Mouse (Mus musculus): ENCODE measurements at regions not wholly inside any gene's neighbourhood (a gene's known extent, or its start where the extent isn't known, plus 50 kb on each side); places are given as distances from the start of the nearest gene placed in this dataset.

GRCm38 (mm10) chr2:170219611-170220401 lies 71.9 kb upstream of the Zfp217 start:
- Histone ChIP-seq H3K36me3 (ENCODE audit: control insufficient read depth, insufficient read depth, low read length) (no peaks in the 10 kb centered on the region), H3K4me1 (replicated peaks; ENCODE audit: control insufficient read depth, insufficient read depth) (0 out of 2 replicates have a peak, but pooled peaks cover 2% of the 10 kb centered on the region), H3K27ac (replicated peaks) (peak overlapping the region; percentile 56; the same call in 1 of the 2 replicates), H3K27me3 (ENCODE audit: control insufficient read depth, insufficient read depth, low read length) (no peaks in the 10 kb centered on the region), H3K9ac (ENCODE audit: low read length) (peak overlapping the region; percentile 48; the same call in 1 of the 2 replicates), H3K9me3 (ENCODE audit: control insufficient read depth, low read length) (no peaks in the 10 kb centered on the region), H3K4me3 (ENCODE audit: low read depth, low read length) (peak overlapping the region; percentile 34), H3K4me2 (replicated peaks; ENCODE audit: low read depth) (peak overlapping the region; percentile 56)
- DNase-seq (ENCODE audit: low spot score) = no peak
- ATAC-seq (ENCODE audit: low FRiP score, low TSS enrichment) = no peak
- TF ChIP-seq CTCF (IDR thresholded peaks at IDR 0.05; ENCODE audit: low read depth) (no peak), EP300 (optimal IDR thresholded peaks at IDR 0.05) (no peak)
- WGBS = 11% methylated on average over 20 of the region's 20 CpGs

DNA sequence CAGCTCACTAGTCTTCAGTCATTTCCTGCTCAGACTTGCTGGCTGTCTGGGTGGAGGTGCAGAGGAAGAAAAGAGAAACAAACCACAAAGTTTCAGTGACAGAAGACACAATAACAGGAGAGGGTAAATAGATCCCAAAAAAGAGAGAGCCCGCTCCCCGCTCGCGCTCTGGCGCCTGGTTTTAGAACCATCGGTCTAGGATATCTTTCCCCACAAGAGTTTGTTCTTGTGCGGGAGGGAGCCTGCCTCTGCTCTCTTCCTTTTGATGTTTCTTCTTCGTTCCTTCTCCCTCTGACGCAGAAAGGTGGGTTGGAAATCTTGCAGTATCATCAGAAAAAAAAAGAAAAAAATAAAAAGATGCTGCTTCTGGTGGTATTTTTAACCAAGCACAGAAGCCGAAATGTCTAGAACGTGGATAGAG lies 71.3 kb upstream of the Zfp217 start:
- 6% methylated on average over 11 of the region's 11 CpGs for WGBS
- Histone ChIP-seq H3K36me3 (ENCODE audit: control insufficient read depth, insufficient read depth, low read length) (no peaks in the 10 kb centered on the region), H3K4me1 (replicated peaks; ENCODE audit: control insufficient read depth, insufficient read depth) (0 out of 2 replicates have a peak, but pooled peaks cover 2% of the 10 kb centered on the region), H3K4me2 (replicated peaks; ENCODE audit: low read depth) (peak overlapping the region; percentile 56), H3K9me3 (ENCODE audit: control insufficient read depth, low read length) (no peaks in the 10 kb centered on the region), H3K27ac (replicated peaks) (peak overlapping the region; percentile 56; the same call in 1 of the 2 replicates), H3K27me3 (ENCODE audit: control insufficient read depth, insufficient read depth, low read length) (no peaks in the 10 kb centered on the region), H3K9ac (ENCODE audit: low read length) (peak overlapping the region; percentile 48; the same call in 1 of the 2 replicates), H3K4me3 (ENCODE audit: low read depth, low read length) (peak overlapping the region; percentile 34)
- ATAC-seq (ENCODE audit: low FRiP score, low TSS enrichment) = no peak
- no peak for TF ChIP-seq EP300 (optimal IDR thresholded peaks at IDR 0.05)
- no peak for TF ChIP-seq CTCF (IDR thresholded peaks at IDR 0.05; ENCODE audit: low read depth)
- DNase-seq (ENCODE audit: low spot score) = no peak

- H3K4me2 ChIP-seq (replicated peaks; ENCODE audit: low read depth) = peak overlapping the region; percentile 56
- WGBS = 11% methylated on average over 22 of the region's 22 CpGs
- no peaks in the 10 kb centered on the region for H3K27me3 ChIP-seq (ENCODE audit: control insufficient read depth, insufficient read depth, low read length)
- no peak overlapping the region for H3K4me3 ChIP-seq (ENCODE audit: low read depth, low read length)
- no peak overlapping the region for H3K9ac ChIP-seq (ENCODE audit: low read length)
- 0 out of 2 replicates have a peak, but pooled peaks cover 2% of the 10 kb centered on the region for H3K4me1 ChIP-seq (replicated peaks; ENCODE audit: control insufficient read depth, insufficient read depth)
- peak; percentile 52 for DNase-seq (ENCODE audit: low spot score)
- H3K36me3 ChIP-seq (ENCODE audit: control insufficient read depth, insufficient read depth, low read length) = no peaks in the 10 kb centered on the region
- peak; percentile 61 for ATAC-seq (ENCODE audit: low FRiP score, low TSS enrichment)
- peak; percentile 74 for TF ChIP-seq CTCF (IDR thresholded peaks at IDR 0.05; ENCODE audit: low read depth)
- TF ChIP-seq EP300 (optimal IDR thresholded peaks at IDR 0.05) = no peak
- no peak overlapping the region; the same call in 1 of the 2 replicates for H3K27ac ChIP-seq (replicated peaks)
- no peaks in the 10 kb centered on the region for H3K9me3 ChIP-seq (ENCODE audit: control insufficient read depth, low read length)
Observed at GRCm38 (mm10) chr2:170218230-170219044, 70.5 kb upstream of the Zfp217 start.

- DNase-seq (ENCODE audit: low spot score) (no peak), ATAC-seq (ENCODE audit: low FRiP score, low TSS enrichment) (no peak)
- Histone ChIP-seq H3K4me2 (replicated peaks; ENCODE audit: low read depth) (no peak overlapping the region), H3K9ac (ENCODE audit: low read length) (no peak overlapping the region), H3K9me3 (ENCODE audit: control insufficient read depth, low read length) (no peaks in the 10 kb centered on the region), H3K4me1 (replicated peaks; ENCODE audit: control insufficient read depth, insufficient read depth) (0 out of 2 replicates have a peak, but pooled peaks cover 2% of the 10 kb centered on the region), H3K27me3 (ENCODE audit: control insufficient read depth, insufficient read depth, low read length) (no peaks in the 10 kb centered on the region), H3K27ac (replicated peaks) (no peak overlapping the region), H3K4me3 (ENCODE audit: low read depth, low read length) (no peak overlapping the region), H3K36me3 (ENCODE audit: control insufficient read depth, insufficient read depth, low read length) (no peaks in the 10 kb centered on the region)
- TF ChIP-seq EP300 (optimal IDR thresholded peaks at IDR 0.05) (no peak), CTCF (IDR thresholded peaks at IDR 0.05; ENCODE audit: low read depth) (no peak)
- WGBS = 77% methylated on average over 7 of the region's 7 CpGs
Observed at GRCm38 (mm10) chr2:170216311-170216710, 68.4 kb upstream of the Zfp217 start.

GRCm38 (mm10) chr2:170209121-170209520 lies 61.2 kb upstream of the Zfp217 start:
- WGBS = 28% methylated on average over 12 of the region's 12 CpGs
- ATAC-seq (ENCODE audit: low FRiP score, low TSS enrichment) = peak; percentile 97

More at GRCm38 (mm10) chr2:170209121-170209520, 61.2 kb upstream of the Zfp217 start:
- no peaks in the 10 kb centered on the region for H3K27me3 ChIP-seq (ENCODE audit: control insufficient read depth, insufficient read depth, low read length)
- no peaks in the 10 kb centered on the region for H3K36me3 ChIP-seq (ENCODE audit: control insufficient read depth, insufficient read depth, low read length)
- H3K9ac ChIP-seq (ENCODE audit: low read length) = no peak overlapping the region
- no peaks in the 10 kb centered on the region for H3K4me1 ChIP-seq (replicated peaks; ENCODE audit: control insufficient read depth, insufficient read depth)
- peak overlapping the region; percentile 81 for H3K27ac ChIP-seq (replicated peaks)
- no peak overlapping the region for H3K4me2 ChIP-seq (replicated peaks; ENCODE audit: low read depth)
- no peaks in the 10 kb centered on the region for H3K9me3 ChIP-seq (ENCODE audit: control insufficient read depth, low read length)
- DNase-seq (ENCODE audit: low spot score) = peak; percentile 96
- H3K4me3 ChIP-seq (ENCODE audit: low read depth, low read length) = no peak overlapping the region
- TF ChIP-seq CTCF (IDR thresholded peaks at IDR 0.05; ENCODE audit: low read depth) = no peak
- no peak for TF ChIP-seq EP300 (optimal IDR thresholded peaks at IDR 0.05)
